Mouse (Mus musculus) large intestine, adult 2 months (tissue): ENCODE results near the gene Mga. TPM values are rescaled to one million over a fixed set of nuclear protein-coding genes. Genes with fewer than 3 reads are reported as not detected.

Source experiments
- DNase-seq: peaks from one replicate; pipeline ENCODE4 v3.0.0-alpha.2; 2012; ENCODE audit warnings: low read depth, low spot score
- WGBS: fragments of 180-500 bp; shearing (Covaris S2); methylation state at CpG from one replicate; pipeline ENCODE4 v1.1.7; 2018; 5-methylcytosine and 5-hydroxymethylcytosine counted together
- polyA plus RNA-seq: library from polyadenylated mRNA; depleted of rRNA; stranded (reverse); fragments of >200 nt; gene quantifications from 2 replicates; pipeline ENCODE4 v1.2.3, GENCODE M21; 2012

The Mga gene
- polyA plus RNA-seq, 1 experiment, result 4.3 TPM

- DNase-seq, result no peak
- 72% methylated on average over 8 of the region's 8 CpGs for WGBS
Observed at GRCm38 (mm10) chr2:119985871-119986270, 88.8 kb downstream of the Mga start.

GRCm38 (mm10) chr2:119986369-119986768, 89.3 kb downstream of the Mga start:
- no peak for DNase-seq
- 64% methylated on average over 6 of the region's 6 CpGs for WGBS

GRCm38 (mm10) chr2:119987441-119987840, 90.4 kb downstream of the Mga start:
- no peak for DNase-seq
- 97% methylated on average over 2 of the region's 2 CpGs for WGBS

- WGBS, result 75% methylated on average over 4 of the region's 4 CpGs
- DNase-seq, result no peak
Observed at GRCm38 (mm10) chr2:119988952-119989351, 91.9 kb downstream of the Mga start.

- WGBS, result 54% methylated on average over 6 of the region's 6 CpGs
- DNase-seq, result no peak
Observed at GRCm38 (mm10) chr2:119990881-119991280, 93.9 kb downstream of the Mga start.

- WGBS, result 61% methylated on average over 2 of the region's 2 CpGs
- DNase-seq, result no peak
Observed at GRCm38 (mm10) chr2:119992349-119992748, 95.3 kb downstream of the Mga start.

GRCm38 (mm10) chr2:119993515-119993914, 96.5 kb downstream of the Mga start:
- no peak for DNase-seq
- WGBS, result 25% methylated on average over 2 of the region's 2 CpGs

- whole genome bisulfite sequencing, result 91% methylated on average over 6 of the region's 6 CpGs
- no peak for DNase-seq
Observed at GRCm38 (mm10) chr2:119994839-119995238, 97.8 kb downstream of the Mga start.

- 31% methylated on average over 9 of the region's 9 CpGs for WGBS
- no peak for DNase-seq
Observed at GRCm38 (mm10) chr2:119995391-119996281, 98.6 kb downstream of the Mga start.

GRCm38 (mm10) chr2:119997354-119997753, 100.3 kb downstream of the Mga start:
- WGBS, result 75% methylated on average over 4 of the region's 4 CpGs
- DNase-seq, result no peak

- 93% methylated on average over 2 of the region's 2 CpGs for WGBS
- DNase-seq, result no peak
Observed at GRCm38 (mm10) chr2:119999731-120000130, 102.7 kb downstream of the Mga start.

- WGBS, result 60% methylated on average over 3 of the region's 3 CpGs
- DNase-seq, result no peak
Observed at GRCm38 (mm10) chr2:120000882-120001584, 104.0 kb downstream of the Mga start.

- no peak for DNase-seq
- WGBS, result 71% methylated on average over 4 of the region's 4 CpGs
Observed at GRCm38 (mm10) chr2:120001956-120002355, 104.9 kb downstream of the Mga start.

GRCm38 (mm10) chr2:120003970-120004369, 106.9 kb downstream of the Mga start:
- no peak for DNase-seq
- WGBS, result 91% methylated on average over 2 of the region's 2 CpGs

GRCm38 (mm10) chr2:120006696-120007095, 109.7 kb downstream of the Mga start:
- no peak for DNase-seq
- 93% methylated on average over 7 of the region's 7 CpGs for WGBS

GRCm38 (mm10) chr2:120007680-120008210, 110.7 kb downstream of the Mga start:
- WGBS, result 69% methylated on average over 4 of the region's 4 CpGs

GRCm38 (mm10) chr2:120008672-120009071, 111.6 kb downstream of the Mga start:
- DNase-seq, result no peak
- WGBS, result 65% methylated on average over 4 of the region's 4 CpGs

More at GRCm38 (mm10) chr2:120007680-120008210, 110.7 kb downstream of the Mga start:
- no peak for DNase-seq

- DNase-seq, result no peak
- WGBS, result 80% methylated on average over 8 of the region's 8 CpGs
Observed at GRCm38 (mm10) chr2:120011462-120012200, 114.6 kb downstream of the Mga start.

GRCm38 (mm10) chr2:120012924-120013323, 115.9 kb downstream of the Mga start:
- no peak for DNase-seq
- 89% methylated on average over 13 of the region's 13 CpGs for WGBS
